Mouse (Mus musculus): ENCODE data around the gene Kank1. TPM values are rescaled to one million over a fixed set of nuclear protein-coding genes. Genes with fewer than 3 reads are reported as not detected.

Kank1 gene
- polyA plus RNA-seq, 1 experiment from 2014 or later: 3.5 TPM

DNA sequence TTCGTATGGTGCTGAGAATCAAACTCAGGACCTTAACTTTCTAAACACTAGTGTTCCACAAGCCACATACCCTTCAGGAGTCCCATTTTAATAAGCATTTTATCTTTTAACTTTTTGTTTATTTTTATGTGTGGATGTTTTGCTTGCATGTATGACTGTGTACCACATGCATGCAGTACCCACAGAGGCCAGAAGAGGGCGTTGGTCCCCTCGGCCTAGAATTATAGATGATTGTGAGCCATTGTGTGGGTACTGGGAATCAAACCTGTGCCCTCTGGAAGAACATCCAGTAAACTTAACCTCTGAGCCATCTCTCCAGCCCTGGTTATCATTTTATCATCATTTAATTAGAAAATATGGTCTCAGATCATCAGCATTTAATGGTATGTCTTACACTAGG is 136.8 kb downstream of the Kank1 start:
- peaks cover 13% of the 10 kb centered on the region; the same call in 1 of the 2 replicates for H3K27me3 ChIP-seq
- 36% methylated on average over 3 of the region's 3 CpGs for WGBS (ENCODE audit: insufficient replicate concordance)
- H3K9me3 ChIP-seq (replicated peaks): no peaks in the 10 kb centered on the region
- DNase-seq (no peak), ATAC-seq (ENCODE audit: low read depth) (no peak)
- no peak overlapping the region for H3K4me2 ChIP-seq
- no peaks in the 10 kb centered on the region for H3K36me3 ChIP-seq
- no peak overlapping the region for H3K27ac ChIP-seq
- no peak overlapping the region for H3K4me3 ChIP-seq (replicated peaks)
- H3K9ac ChIP-seq: no peak overlapping the region
- peaks cover 4% of the 10 kb centered on the region for H3K4me1 ChIP-seq (replicated peaks)

DNA sequence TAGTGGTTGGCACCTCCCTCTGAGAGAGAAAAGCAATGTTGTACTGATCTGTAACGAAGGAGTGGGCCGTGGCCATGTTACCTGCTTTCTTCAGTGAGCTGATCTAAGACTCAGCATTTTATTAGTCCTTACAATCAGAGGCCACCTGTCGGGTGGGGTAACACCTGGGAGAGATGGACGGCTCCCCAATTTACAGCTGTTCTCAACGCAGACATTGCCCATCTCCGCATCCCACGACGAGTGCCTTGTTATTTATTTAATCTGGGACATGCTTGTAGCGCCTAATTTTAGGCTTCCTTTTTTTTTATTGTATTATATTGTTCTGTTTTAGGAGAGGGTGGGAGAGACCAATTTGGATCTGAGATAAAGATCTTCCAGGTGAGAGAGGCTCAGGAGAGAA is 137.4 kb downstream of the Kank1 start:
- Histone ChIP-seq H3K36me3 (no peaks in the 10 kb centered on the region), H3K4me3 (replicated peaks) (no peak overlapping the region), H3K4me2 (no peak overlapping the region), H3K27me3 (peaks cover 13% of the 10 kb centered on the region; the same call in 1 of the 2 replicates), H3K9ac (no peak overlapping the region), H3K27ac (peak overlapping the region; percentile 48; the same call in 1 of the 2 replicates), H3K9me3 (replicated peaks) (no peaks in the 10 kb centered on the region), H3K4me1 (replicated peaks) (peaks cover 4% of the 10 kb centered on the region)
- 53% methylated on average over 9 of the region's 9 CpGs for WGBS (ENCODE audit: insufficient replicate concordance)
- DNase-seq: no peak
- no peak for ATAC-seq (ENCODE audit: low read depth)

- H3K27ac ChIP-seq: peak overlapping the region; percentile 48
- no peaks in the 10 kb centered on the region for H3K36me3 ChIP-seq
- ATAC-seq (ENCODE audit: low read depth): peak; percentile 63
- DNase-seq: no peak
- H3K4me3 ChIP-seq (replicated peaks): no peak overlapping the region
- H3K9me3 ChIP-seq (replicated peaks): no peaks in the 10 kb centered on the region
- peaks cover 4% of the 10 kb centered on the region for H3K4me1 ChIP-seq (replicated peaks)
- no peak overlapping the region; the same call in 1 of the 2 replicates for H3K4me2 ChIP-seq
- H3K9ac ChIP-seq: no peak overlapping the region
- 17% methylated on average over 12 of the region's 12 CpGs for WGBS (ENCODE audit: insufficient replicate concordance)
- peaks cover 13% of the 10 kb centered on the region; the same call in 1 of the 2 replicates for H3K27me3 ChIP-seq
These were observed 138.2 kb downstream of the Kank1 start for GRCm38 (mm10) chr19:25374926-25375325.

- no peak overlapping the region for H3K4me2 ChIP-seq
- H3K27me3 ChIP-seq: peaks cover 13% of the 10 kb centered on the region; the same call in 1 of the 2 replicates
- ATAC-seq (ENCODE audit: low read depth): no peak
These were observed 140.1 kb downstream of the Kank1 start for GRCm38 (mm10) chr19:25376871-25377270.

DNA sequence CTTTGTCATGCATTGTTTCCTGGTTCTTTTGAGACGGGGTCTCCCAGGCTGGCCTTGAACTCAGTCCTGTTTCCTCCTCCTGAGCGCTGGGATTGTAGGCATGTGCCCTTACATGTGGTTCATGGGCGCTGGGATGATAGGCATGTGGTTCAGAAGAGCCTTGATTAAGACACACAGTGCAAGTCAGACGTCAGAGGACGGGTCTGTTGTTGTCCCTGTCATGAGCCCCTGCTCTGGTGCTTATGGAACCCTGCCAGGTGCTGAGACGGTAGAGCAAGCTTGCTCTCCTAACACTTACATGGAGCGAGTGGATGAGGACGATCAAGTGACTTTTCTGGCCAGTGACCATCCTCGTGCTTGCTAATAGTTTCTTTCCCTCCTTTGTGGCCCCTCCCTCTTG is 143.9 kb downstream of the Kank1 start:
- 58% methylated on average over 9 of the region's 9 CpGs for WGBS (ENCODE audit: insufficient replicate concordance)
- no peaks in the 10 kb centered on the region for H3K9me3 ChIP-seq (replicated peaks)
- DNase-seq (no peak), ATAC-seq (ENCODE audit: low read depth) (no peak)
- no peak overlapping the region for H3K4me2 ChIP-seq
- H3K4me1 ChIP-seq (replicated peaks): peaks cover 7% of the 10 kb centered on the region; the same call in 1 of the 2 replicates
- no peak overlapping the region for H3K9ac ChIP-seq
- 0 out of 2 replicates have a peak, but pooled peaks cover 4% of the 10 kb centered on the region for H3K27me3 ChIP-seq
- no peak overlapping the region for H3K4me3 ChIP-seq (replicated peaks)
- H3K27ac ChIP-seq: peak overlapping the region; percentile 53; the same call in 1 of the 2 replicates
- H3K36me3 ChIP-seq: no peaks in the 10 kb centered on the region

More at GRCm38 (mm10) chr19:25376871-25377270, 140.1 kb downstream of the Kank1 start:
- Histone ChIP-seq H3K9ac (no peak overlapping the region), H3K4me1 (replicated peaks) (peaks cover 8% of the 10 kb centered on the region), H3K9me3 (replicated peaks) (no peaks in the 10 kb centered on the region), H3K36me3 (no peaks in the 10 kb centered on the region), H3K27ac (no peak overlapping the region), H3K4me3 (replicated peaks) (no peak overlapping the region)
- WGBS (ENCODE audit: insufficient replicate concordance): 72% methylated on average over 13 of the region's 13 CpGs
- DNase-seq: no peak

DNA sequence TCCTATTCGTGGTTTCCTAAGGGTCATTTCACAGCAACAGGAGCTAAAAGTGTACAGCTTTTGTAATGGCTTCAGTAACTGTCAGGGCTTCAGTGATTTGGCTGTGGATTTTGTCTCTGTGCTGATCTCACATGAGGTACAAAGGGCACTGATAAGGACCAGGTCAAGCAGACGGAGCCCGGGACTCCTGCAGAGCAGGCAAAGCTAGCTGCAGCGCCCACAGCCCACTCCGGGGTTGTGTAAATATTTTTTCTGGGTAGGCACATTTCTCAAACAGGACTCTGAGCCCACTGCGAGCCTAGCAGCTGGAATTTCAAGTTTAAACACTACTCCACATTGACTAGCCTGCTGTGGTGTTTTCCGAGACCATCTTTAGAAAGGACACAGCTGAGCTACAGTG is 145.2 kb downstream of the Kank1 start:
- peak overlapping the region; percentile 35 for H3K4me2 ChIP-seq
- peak; percentile 84 for ATAC-seq (ENCODE audit: low read depth)
- H3K36me3 ChIP-seq: no peaks in the 10 kb centered on the region
- no peak overlapping the region for H3K4me3 ChIP-seq (replicated peaks)
- H3K27ac ChIP-seq: peak overlapping the region; percentile 60
- peaks cover 20% of the 10 kb centered on the region for H3K4me1 ChIP-seq (replicated peaks)
- H3K27me3 ChIP-seq: 0 out of 2 replicates have a peak, but pooled peaks cover 4% of the 10 kb centered on the region
- H3K9me3 ChIP-seq (replicated peaks): no peaks in the 10 kb centered on the region
- DNase-seq: peak; percentile 7
- 25% methylated on average over 7 of the region's 7 CpGs for WGBS (ENCODE audit: insufficient replicate concordance)
- no peak overlapping the region for H3K9ac ChIP-seq

DNA sequence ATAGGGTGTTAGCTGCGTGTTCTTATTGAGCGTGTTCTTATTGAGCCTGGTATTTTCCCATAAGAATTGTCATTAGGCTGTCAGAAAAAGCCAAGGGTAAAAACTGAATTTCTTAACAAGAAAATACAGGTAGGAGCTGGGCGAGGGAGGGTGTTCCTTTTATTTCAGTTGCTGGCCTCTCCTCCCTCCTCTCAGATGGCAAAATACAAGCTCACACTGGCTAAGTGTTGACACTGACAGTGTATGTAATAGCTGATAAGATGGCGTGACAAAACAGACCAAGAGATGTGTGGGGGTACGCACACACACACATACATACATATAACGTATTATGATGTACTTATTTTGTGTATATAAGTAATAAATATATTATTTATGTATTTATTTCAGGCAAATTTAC is 145.7 kb downstream of the Kank1 start:
- no peak overlapping the region for H3K9ac ChIP-seq
- H3K27ac ChIP-seq: peak overlapping the region; percentile 59; the same call in 1 of the 2 replicates
- WGBS (ENCODE audit: insufficient replicate concordance): 47% methylated on average over 6 of the region's 6 CpGs
- H3K4me1 ChIP-seq (replicated peaks): peaks cover 23% of the 10 kb centered on the region
- DNase-seq: no peak
- peak overlapping the region; percentile 35 for H3K4me2 ChIP-seq
- H3K27me3 ChIP-seq: 0 out of 2 replicates have a peak, but pooled peaks cover 4% of the 10 kb centered on the region
- ATAC-seq (ENCODE audit: low read depth): no peak
- H3K36me3 ChIP-seq: no peaks in the 10 kb centered on the region
- H3K4me3 ChIP-seq (replicated peaks): no peak overlapping the region; the same call in 1 of the 2 replicates
- H3K9me3 ChIP-seq (replicated peaks): no peaks in the 10 kb centered on the region

DNA sequence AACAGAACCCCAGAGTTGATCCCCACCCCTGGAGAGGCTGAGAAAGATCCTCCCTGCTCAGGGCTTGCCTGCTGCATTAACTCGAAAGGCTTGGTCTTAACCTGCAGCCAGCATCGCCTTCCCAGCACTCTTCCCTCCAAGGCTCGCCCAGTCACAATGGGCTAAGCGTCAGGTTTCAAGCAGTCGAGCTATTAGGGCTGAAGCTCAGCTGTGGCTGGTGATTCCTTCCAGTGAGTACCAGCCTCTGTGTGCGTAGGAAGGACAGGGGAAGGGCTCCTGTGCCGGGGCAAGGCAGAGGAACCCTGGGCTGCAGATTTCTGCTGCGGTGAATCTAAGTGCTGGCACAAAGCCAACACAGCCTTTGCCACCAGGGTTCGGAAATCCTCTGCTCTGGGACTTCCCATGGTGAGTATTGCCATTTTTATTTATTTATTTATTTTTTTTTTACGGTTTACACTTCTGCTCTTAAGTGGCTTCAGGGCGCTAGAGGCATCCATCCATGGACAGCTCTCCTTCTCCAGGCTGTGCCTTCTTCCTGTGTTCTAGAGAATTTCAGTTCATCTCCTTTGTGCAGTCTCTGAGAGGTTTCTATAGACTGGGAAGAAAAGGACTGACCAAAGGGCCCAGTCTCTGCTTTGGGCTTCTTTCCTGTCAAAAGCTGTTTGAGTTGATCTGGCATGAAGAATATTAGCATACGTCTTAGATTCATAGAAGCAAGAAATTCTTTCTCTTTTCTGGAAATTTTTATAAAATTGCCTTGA is 146.8 kb downstream of the Kank1 start:
- peak overlapping the region; percentile 25; the same call in 1 of the 2 replicates for H3K4me3 ChIP-seq (replicated peaks)
- no peak overlapping the region; the same call in 1 of the 2 replicates for H3K9ac ChIP-seq
- no peaks in the 10 kb centered on the region for H3K9me3 ChIP-seq (replicated peaks)
- DNase-seq (no peak), ATAC-seq (ENCODE audit: low read depth) (no peak)
- H3K4me1 ChIP-seq (replicated peaks): peaks cover 25% of the 10 kb centered on the region
- H3K27ac ChIP-seq: peak overlapping the region; percentile 6; the same call in 1 of the 2 replicates
- H3K27me3 ChIP-seq: 0 out of 2 replicates have a peak, but pooled peaks cover 4% of the 10 kb centered on the region
- H3K4me2 ChIP-seq: peak overlapping the region; percentile 34
- 15% methylated on average over 12 of the region's 12 CpGs for WGBS (ENCODE audit: insufficient replicate concordance)
- H3K36me3 ChIP-seq: no peaks in the 10 kb centered on the region

- 49% methylated on average over 8 of the region's 8 CpGs for WGBS (ENCODE audit: insufficient replicate concordance)
- no peak overlapping the region for H3K27ac ChIP-seq
- no peak overlapping the region for H3K9ac ChIP-seq
- no peaks in the 10 kb centered on the region for H3K9me3 ChIP-seq (replicated peaks)
- no peak overlapping the region for H3K4me3 ChIP-seq (replicated peaks)
- no peaks in the 10 kb centered on the region for H3K36me3 ChIP-seq
- H3K4me2 ChIP-seq: no peak overlapping the region
- no peak for ATAC-seq (ENCODE audit: low read depth)
- H3K4me1 ChIP-seq (replicated peaks): peaks cover 25% of the 10 kb centered on the region
- 0 out of 2 replicates have a peak, but pooled peaks cover 4% of the 10 kb centered on the region for H3K27me3 ChIP-seq
- DNase-seq: no peak
These were observed 149.2 kb downstream of the Kank1 start for GRCm38 (mm10) chr19:25385981-25386380.

DNA sequence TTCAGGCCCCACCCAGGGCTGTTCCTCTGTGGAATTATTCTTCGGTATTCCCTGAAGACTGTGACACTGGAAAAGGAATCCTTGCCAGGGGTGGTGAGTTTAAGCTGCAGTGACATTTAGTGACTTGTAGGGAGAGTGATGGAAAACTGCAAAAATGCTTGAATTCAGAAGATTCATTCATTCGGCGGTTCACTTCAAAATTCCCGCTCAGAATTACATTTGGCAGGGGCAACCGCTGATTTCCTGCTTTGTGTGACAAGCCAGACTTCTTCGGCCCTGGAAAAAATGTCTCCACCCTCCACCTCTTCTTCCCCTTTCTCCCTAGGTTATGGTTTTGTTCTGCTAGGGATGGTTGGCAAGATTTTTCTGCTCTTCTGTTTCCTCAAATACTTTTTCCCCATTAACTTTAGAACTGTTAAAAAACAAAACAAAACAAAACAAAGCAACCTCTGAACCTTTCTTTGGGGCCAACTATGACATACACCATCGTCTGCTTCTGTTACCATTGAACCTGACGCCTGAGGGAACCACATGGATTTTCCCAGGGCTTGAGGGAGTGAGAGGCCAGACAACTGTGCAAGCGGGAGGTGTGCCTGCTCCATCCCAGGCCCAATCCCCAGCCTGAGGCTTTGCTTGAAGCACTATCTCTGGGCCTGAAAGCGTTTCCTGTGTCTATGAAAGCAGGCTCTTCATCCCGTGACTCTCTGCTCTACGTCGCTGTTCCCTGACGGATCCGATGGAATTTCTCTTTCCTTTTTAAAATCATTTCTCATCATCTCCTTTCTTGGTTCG is 150.1 kb downstream of the Kank1 start:
- H3K36me3 ChIP-seq: no peaks in the 10 kb centered on the region
- WGBS (ENCODE audit: insufficient replicate concordance): 54% methylated on average over 16 of the region's 16 CpGs
- DNase-seq (no peak), ATAC-seq (ENCODE audit: low read depth) (no peak)
- 0 out of 2 replicates have a peak, but pooled peaks cover 4% of the 10 kb centered on the region for H3K27me3 ChIP-seq
- H3K9ac ChIP-seq: no peak overlapping the region
- H3K9me3 ChIP-seq (replicated peaks): no peaks in the 10 kb centered on the region
- H3K27ac ChIP-seq: no peak overlapping the region
- H3K4me1 ChIP-seq (replicated peaks): peaks cover 21% of the 10 kb centered on the region
- H3K4me2 ChIP-seq: no peak overlapping the region
- no peak overlapping the region for H3K4me3 ChIP-seq (replicated peaks)

DNA sequence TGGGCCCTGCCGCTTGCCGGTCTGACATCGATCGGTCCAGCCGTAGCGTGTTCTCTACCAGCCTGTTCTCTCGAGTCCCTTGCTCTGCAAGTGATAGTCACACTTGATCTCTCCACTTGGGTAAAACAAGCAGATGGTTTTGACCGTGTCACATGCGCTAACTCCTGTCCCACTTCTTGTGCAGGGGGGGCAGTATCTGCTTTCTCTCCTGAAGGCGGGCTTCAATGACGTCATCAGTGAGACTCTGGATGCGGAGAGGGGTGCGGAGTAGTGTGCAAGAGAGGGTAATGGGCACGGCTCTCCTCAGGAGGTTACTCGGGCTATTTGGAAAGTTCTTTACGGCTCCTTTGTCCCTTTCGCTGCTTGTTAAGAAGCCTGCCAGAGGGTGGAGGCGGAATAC is 151.1 kb downstream of the Kank1 start:
- 0 out of 2 replicates have a peak, but pooled peaks cover 4% of the 10 kb centered on the region for H3K27me3 ChIP-seq
- H3K9me3 ChIP-seq (replicated peaks): no peaks in the 10 kb centered on the region
- H3K4me3 ChIP-seq (replicated peaks): no peak overlapping the region
- no peaks in the 10 kb centered on the region for H3K36me3 ChIP-seq
- H3K4me1 ChIP-seq (replicated peaks): peaks cover 17% of the 10 kb centered on the region
- WGBS (ENCODE audit: insufficient replicate concordance): 83% methylated on average over 18 of the region's 18 CpGs
- no peak overlapping the region for H3K27ac ChIP-seq
- no peak for ATAC-seq (ENCODE audit: low read depth)
- H3K4me2 ChIP-seq: no peak overlapping the region
- no peak for DNase-seq
- H3K9ac ChIP-seq: no peak overlapping the region

All from liver, embryonic 13.5 days (tissue).